Mouse (Mus musculus): ENCODE data around the gene H2-D1. TPM values are rescaled to one million over a fixed set of nuclear protein-coding genes. Genes with fewer than 3 reads are reported as not detected.
"Not testable (repeated sequence)": the region's sequence is repeated elsewhere in the genome, so short reads cannot be mapped to it uniquely, and the experiment has no call there.

H2-D1 gene
- polyA plus RNA-seq, 2 experiments: 26.0 to 53.9 TPM

DNA sequence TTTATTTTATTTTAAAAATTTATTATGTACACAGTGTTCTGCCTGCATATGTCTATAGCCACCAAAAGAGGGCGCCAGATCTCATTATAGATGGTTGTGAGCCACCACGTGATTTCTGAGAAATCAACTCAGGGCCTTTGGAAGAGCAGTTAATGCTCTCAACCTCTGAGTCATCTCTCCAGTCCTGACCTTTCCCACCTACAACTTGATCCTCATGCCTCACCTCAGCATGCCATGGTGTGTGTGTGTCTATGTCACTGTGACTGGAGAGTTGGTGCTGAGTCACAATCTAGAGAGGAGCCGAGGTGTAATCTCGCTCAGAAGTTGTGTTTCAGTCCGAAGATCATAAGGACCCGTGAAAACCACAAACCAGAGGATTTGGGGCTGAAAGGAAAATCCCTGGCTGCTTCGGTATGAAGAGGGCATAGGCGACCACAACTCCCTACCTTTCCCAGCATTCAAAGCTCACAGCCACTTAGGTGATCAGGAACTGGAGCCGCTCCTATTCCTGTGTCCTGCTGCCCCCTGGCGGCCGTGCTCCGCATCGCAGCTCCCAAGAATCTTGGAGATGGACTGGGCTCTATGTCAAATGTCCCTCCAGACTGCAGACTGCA lies 39.2 kb downstream of the H2-D1 start:
- H3K27me3 ChIP-seq (ENCODE audit: control insufficient read depth, insufficient read depth, low read length): no peaks in the 10 kb centered on the region
- no peak for TF ChIP-seq POLR2A (IDR thresholded peaks at IDR 0.05; ENCODE audit: borderline replicate concordance, extremely low read depth, insufficient read depth, insufficient read length)
- DNase-seq (ENCODE audit: low spot score) (peak; percentile 53), ATAC-seq (ENCODE audit: low FRiP score, low read depth) (no peak)
- no peak overlapping the region for H3K4me3 ChIP-seq (replicated peaks; ENCODE audit: low read length)
- no peak overlapping the region for H3K9ac ChIP-seq (ENCODE audit: low read depth, low read length, severe bottlenecking)
- no peaks in the 10 kb centered on the region for H3K36me3 ChIP-seq (ENCODE audit: control insufficient read depth, insufficient read depth, low read length)
- WGBS: 27% methylated on average over 13 of the region's 13 CpGs
- no peak overlapping the region for H3K4me2 ChIP-seq (replicated peaks; ENCODE audit: low read depth, low read length, severe bottlenecking)
- no peak overlapping the region for H3K27ac ChIP-seq (replicated peaks; ENCODE audit: low read depth, low read length)
- H3K9me3 ChIP-seq (ENCODE audit: control insufficient read depth, low read length): no peaks in the 10 kb centered on the region
- H3K4me1 ChIP-seq (ENCODE audit: control insufficient read depth, insufficient read depth, low read length): no peaks in the 10 kb centered on the region

DNA sequence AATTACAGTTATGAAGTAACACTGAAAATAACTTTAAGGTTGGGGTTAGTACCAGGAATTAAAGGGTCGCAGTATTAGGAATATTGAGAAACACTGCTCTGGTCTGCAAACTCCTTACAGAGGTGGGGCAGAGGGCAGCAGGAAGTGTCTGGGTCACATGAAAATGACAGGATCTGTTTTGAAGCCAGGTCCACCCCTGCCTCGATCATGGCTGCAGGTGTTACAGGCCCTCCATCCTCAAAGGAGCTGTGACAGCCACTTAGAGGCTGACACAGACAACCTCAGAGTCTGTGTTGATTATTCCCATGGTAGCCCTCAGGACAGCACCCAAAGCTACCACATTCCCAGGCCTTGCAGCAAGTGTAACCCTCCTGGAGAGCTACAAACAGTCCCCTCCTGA lies 40.7 kb downstream of the H2-D1 start:
- WGBS: 76% methylated on average over 2 of the region's 2 CpGs
- no peak for ATAC-seq (ENCODE audit: low FRiP score, low read depth)

DNA sequence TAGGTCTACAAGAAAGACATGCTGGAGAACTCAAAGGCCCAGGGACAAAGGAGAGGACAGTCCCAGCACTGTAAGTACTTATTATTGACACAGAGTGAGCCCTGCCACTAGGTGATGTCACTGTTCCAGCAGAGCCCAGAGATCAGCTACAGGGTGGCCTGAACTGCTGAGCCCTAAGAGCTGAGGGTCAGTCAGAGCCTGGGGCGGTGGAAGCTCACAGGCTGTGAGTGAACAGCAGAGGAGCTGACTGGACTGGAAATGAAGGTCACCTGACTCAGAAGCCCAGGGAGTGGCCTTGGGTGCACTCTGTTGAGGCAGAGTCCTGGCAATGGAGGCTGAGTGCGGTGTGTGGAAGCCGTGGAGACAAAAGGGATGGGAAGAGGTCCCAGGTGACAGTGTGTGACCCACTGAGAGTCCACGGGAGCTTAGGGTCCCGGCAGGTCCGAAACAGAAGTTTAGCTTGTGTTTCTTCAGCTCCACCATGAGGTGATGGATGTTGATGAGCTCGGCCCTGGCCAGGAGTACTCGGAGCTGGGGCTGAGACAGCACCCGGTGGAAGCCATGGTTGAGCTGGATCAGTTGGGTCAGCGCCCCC lies 41.3 kb downstream of the H2-D1 start:
- no peaks in the 10 kb centered on the region for H3K9me3 ChIP-seq (ENCODE audit: control insufficient read depth, low read length)
- H3K4me1 ChIP-seq (ENCODE audit: control insufficient read depth, insufficient read depth, low read length): no peaks in the 10 kb centered on the region
- 86% methylated on average over 10 of the region's 10 CpGs for WGBS
- no peak overlapping the region for H3K4me2 ChIP-seq (replicated peaks; ENCODE audit: low read depth, low read length, severe bottlenecking)
- H3K4me3 ChIP-seq (replicated peaks; ENCODE audit: low read length): no peak overlapping the region
- H3K27ac ChIP-seq (replicated peaks; ENCODE audit: low read depth, low read length): no peak overlapping the region
- H3K27me3 ChIP-seq (ENCODE audit: control insufficient read depth, insufficient read depth, low read length): no peaks in the 10 kb centered on the region
- no peak for ATAC-seq (ENCODE audit: low FRiP score, low read depth)
- DNase-seq (ENCODE audit: low spot score): no peak
- no peak overlapping the region for H3K9ac ChIP-seq (ENCODE audit: low read depth, low read length, severe bottlenecking)
- H3K36me3 ChIP-seq (ENCODE audit: control insufficient read depth, insufficient read depth, low read length): no peaks in the 10 kb centered on the region
- TF ChIP-seq POLR2A (IDR thresholded peaks at IDR 0.05; ENCODE audit: borderline replicate concordance, extremely low read depth, insufficient read depth, insufficient read length): no peak

More for the DNA sequence above, 40.7 kb downstream of the H2-D1 start:
- Histone ChIP-seq H3K9ac (ENCODE audit: low read depth, low read length, severe bottlenecking) (no peak overlapping the region), H3K4me2 (replicated peaks; ENCODE audit: low read depth, low read length, severe bottlenecking) (no peak overlapping the region), H3K4me3 (replicated peaks; ENCODE audit: low read length) (no peak overlapping the region), H3K4me1 (ENCODE audit: control insufficient read depth, insufficient read depth, low read length) (no peaks in the 10 kb centered on the region), H3K36me3 (ENCODE audit: control insufficient read depth, insufficient read depth, low read length) (no peaks in the 10 kb centered on the region), H3K27ac (replicated peaks; ENCODE audit: low read depth, low read length) (no peak overlapping the region), H3K27me3 (ENCODE audit: control insufficient read depth, insufficient read depth, low read length) (no peaks in the 10 kb centered on the region), H3K9me3 (ENCODE audit: control insufficient read depth, low read length) (no peaks in the 10 kb centered on the region)
- no peak for DNase-seq (ENCODE audit: low spot score)
- TF ChIP-seq POLR2A (IDR thresholded peaks at IDR 0.05; ENCODE audit: borderline replicate concordance, extremely low read depth, insufficient read depth, insufficient read length): no peak

DNA sequence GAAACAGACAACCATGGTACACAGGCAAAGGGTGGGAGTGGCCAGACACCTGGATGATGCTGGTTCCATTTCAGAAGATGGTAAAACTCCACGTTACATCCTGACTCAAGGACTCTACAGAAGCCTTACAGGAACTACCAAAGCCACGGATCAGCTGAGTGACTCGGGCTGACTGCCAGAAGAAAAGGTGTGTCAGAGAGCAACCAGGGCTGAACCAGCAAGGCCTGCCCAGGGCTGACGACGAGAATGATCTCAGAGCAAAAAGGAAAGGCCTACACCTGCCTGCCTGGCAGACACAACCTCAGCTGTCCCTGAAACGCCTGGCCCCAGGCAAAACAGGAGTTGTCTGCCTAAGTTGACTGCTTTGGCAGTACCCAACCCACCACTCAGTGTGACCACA lies 41.9 kb downstream of the H2-D1 start:
- no peaks in the 10 kb centered on the region for H3K36me3 ChIP-seq (ENCODE audit: control insufficient read depth, insufficient read depth, low read length)
- ATAC-seq (ENCODE audit: low FRiP score, low read depth) (no peak), DNase-seq (ENCODE audit: low spot score) (no peak)
- no peaks in the 10 kb centered on the region for H3K27me3 ChIP-seq (ENCODE audit: control insufficient read depth, insufficient read depth, low read length)
- H3K9ac ChIP-seq (ENCODE audit: low read depth, low read length, severe bottlenecking): no peak overlapping the region
- no peak overlapping the region for H3K4me2 ChIP-seq (replicated peaks; ENCODE audit: low read depth, low read length, severe bottlenecking)
- no peaks in the 10 kb centered on the region for H3K4me1 ChIP-seq (ENCODE audit: control insufficient read depth, insufficient read depth, low read length)
- TF ChIP-seq POLR2A (IDR thresholded peaks at IDR 0.05; ENCODE audit: borderline replicate concordance, extremely low read depth, insufficient read depth, insufficient read length): no peak
- no peak overlapping the region for H3K27ac ChIP-seq (replicated peaks; ENCODE audit: low read depth, low read length)
- H3K4me3 ChIP-seq (replicated peaks; ENCODE audit: low read length): no peak overlapping the region
- 64% methylated on average over 6 of the region's 6 CpGs for WGBS
- H3K9me3 ChIP-seq (ENCODE audit: control insufficient read depth, low read length): no peaks in the 10 kb centered on the region

DNA sequence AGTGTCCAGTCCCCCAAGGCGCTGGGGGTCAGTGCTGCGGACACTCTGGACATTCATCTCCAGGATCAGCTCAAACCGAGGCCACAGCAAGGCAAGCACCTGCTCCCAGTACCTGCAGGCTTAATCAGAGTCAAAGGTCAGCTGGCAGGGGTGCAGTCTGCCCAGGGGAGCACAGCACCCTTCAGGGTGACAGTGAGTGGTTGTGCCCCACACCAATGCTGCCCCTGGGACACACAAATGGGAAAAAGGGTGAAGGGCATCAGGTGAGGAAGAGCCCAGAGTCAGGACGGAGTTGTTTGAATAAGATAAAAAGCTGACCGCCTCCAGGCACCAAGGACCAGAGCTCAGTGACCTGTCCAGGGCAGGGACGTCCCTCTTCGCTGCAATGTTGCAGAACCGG lies 42.4 kb downstream of the H2-D1 start:
- H3K4me1 ChIP-seq (ENCODE audit: control insufficient read depth, insufficient read depth, low read length); H3K27ac ChIP-seq (replicated peaks; ENCODE audit: low read depth, low read length); H3K4me2 ChIP-seq (replicated peaks; ENCODE audit: low read depth, low read length, severe bottlenecking); H3K9me3 ChIP-seq (ENCODE audit: control insufficient read depth, low read length); DNase-seq (ENCODE audit: low spot score); ATAC-seq (ENCODE audit: low FRiP score, low read depth); H3K4me3 ChIP-seq (replicated peaks; ENCODE audit: low read length); H3K36me3 ChIP-seq (ENCODE audit: control insufficient read depth, insufficient read depth, low read length); H3K27me3 ChIP-seq (ENCODE audit: control insufficient read depth, insufficient read depth, low read length); H3K9ac ChIP-seq (ENCODE audit: low read depth, low read length, severe bottlenecking): not testable (repeated sequence)
- WGBS: 76% methylated on average over 7 of the region's 8 CpGs

Small RNA genes lying within 50 kb of the gene (microRNA-seq; reads per million reads assigned to microRNA genes)
- 1.8 reads per million for gene Mir6975
- not detected for gene Mir8094

Other genes starting within 250 kb of the H2-D1 start
Only the 30 nearest of the 35 such genes appear.
- 271 and 326 TPM in 2 replicates for gene Ddah2, start 203.7 kb upstream of the H2-D1 start, polyA plus RNA-seq (2012; rRNA removed)
- gene Ddah2, start 203.7 kb upstream of the H2-D1 start, polyA plus RNA-seq (2014; fragmentation: Nextera tagmentation; extraction: Ambion mirVana): 358 and 403 TPM in 2 replicates
- 3.4 and 5.5 TPM in 2 replicates for gene Ly6g6c, start 197.3 kb upstream of the H2-D1 start, polyA plus RNA-seq (2012; rRNA removed)
- 10.4 and 22.3 TPM in 2 replicates for gene Ly6g6c, start 197.3 kb upstream of the H2-D1 start, polyA plus RNA-seq (2014; fragmentation: Nextera tagmentation; extraction: Ambion mirVana)
- gene Mpig6b, start 196.5 kb upstream of the H2-D1 start, polyA plus RNA-seq (2012; rRNA removed): 0.45 and 0.47 TPM in 2 replicates
- 0.64 and 1.3 TPM in 2 replicates for gene Mpig6b, start 196.5 kb upstream of the H2-D1 start, polyA plus RNA-seq (2014; fragmentation: Nextera tagmentation; extraction: Ambion mirVana)
- gene Ly6g6e, start 185.8 kb upstream of the H2-D1 start, polyA plus RNA-seq (2012; rRNA removed): 14.2 and 14.8 TPM in 2 replicates
- gene Ly6g6e, start 185.8 kb upstream of the H2-D1 start, polyA plus RNA-seq (2014; fragmentation: Nextera tagmentation; extraction: Ambion mirVana): 18.0 and 28.4 TPM in 2 replicates
- gene Ly6g6d, start 184.7 kb upstream of the H2-D1 start, polyA plus RNA-seq (2012; rRNA removed): 1.3 and 2.3 TPM in 2 replicates
- 2.0 TPM in 1 of 2 replicates, not detected in the other for gene Ly6g6d, start 184.7 kb upstream of the H2-D1 start, polyA plus RNA-seq (2014; fragmentation: Nextera tagmentation; extraction: Ambion mirVana)
- gene Ly6g6f, start 177.1 kb upstream of the H2-D1 start, polyA plus RNA-seq (2012; rRNA removed): 0.14 and 0.73 TPM in 2 replicates
- gene Ly6g6f, start 177.1 kb upstream of the H2-D1 start, polyA plus RNA-seq (2014; fragmentation: Nextera tagmentation; extraction: Ambion mirVana): 0.28 TPM in 1 of 2 replicates, not detected in the other
- 98.6 and 157 TPM in 2 replicates for gene Abhd16a, start 173.5 kb upstream of the H2-D1 start, polyA plus RNA-seq (2012; rRNA removed)
- 78.0 and 88.3 TPM in 2 replicates for gene Abhd16a, start 173.5 kb upstream of the H2-D1 start, polyA plus RNA-seq (2014; fragmentation: Nextera tagmentation; extraction: Ambion mirVana)
- not detected in 2 replicates for gene Ly6g5c, start 154.5 kb upstream of the H2-D1 start, polyA plus RNA-seq (2012; rRNA removed)
- not detected in 2 replicates for gene Ly6g5c, start 154.5 kb upstream of the H2-D1 start, polyA plus RNA-seq (2014; fragmentation: Nextera tagmentation; extraction: Ambion mirVana)
- gene Ly6g5b, start 147.3 kb upstream of the H2-D1 start, polyA plus RNA-seq (2012; rRNA removed): 2.1 and 3.5 TPM in 2 replicates
- 0.59 and 0.68 TPM in 2 replicates for gene Ly6g5b, start 147.3 kb upstream of the H2-D1 start, polyA plus RNA-seq (2014; fragmentation: Nextera tagmentation; extraction: Ambion mirVana)
- 13.6 and 15.1 TPM in 2 replicates for gene Gpank1, start 141.3 kb upstream of the H2-D1 start, polyA plus RNA-seq (2012; rRNA removed)
- 17.5 and 20.0 TPM in 2 replicates for gene Gpank1, start 141.3 kb upstream of the H2-D1 start, polyA plus RNA-seq (2014; fragmentation: Nextera tagmentation; extraction: Ambion mirVana)
- 181 and 250 TPM in 2 replicates for gene Csnk2b, start 140.7 kb upstream of the H2-D1 start, polyA plus RNA-seq (2012; rRNA removed)
- gene Csnk2b, start 140.7 kb upstream of the H2-D1 start, polyA plus RNA-seq (2014; fragmentation: Nextera tagmentation; extraction: Ambion mirVana): 275 and 308 TPM in 2 replicates
- 5.7 and 6.6 TPM in 2 replicates for gene D17H6S53E, start 136.4 kb upstream of the H2-D1 start, polyA plus RNA-seq (2012; rRNA removed)
- 6.4 and 8.2 TPM in 2 replicates for gene D17H6S53E, start 136.4 kb upstream of the H2-D1 start, polyA plus RNA-seq (2014; fragmentation: Nextera tagmentation; extraction: Ambion mirVana)
- 1.1 and 1.7 TPM in 2 replicates for gene Apom, start 130.7 kb upstream of the H2-D1 start, polyA plus RNA-seq (2012; rRNA removed)
- gene Apom, start 130.7 kb upstream of the H2-D1 start, polyA plus RNA-seq (2014; fragmentation: Nextera tagmentation; extraction: Ambion mirVana): 0.26 TPM in 1 of 2 replicates, not detected in the other
- gene Bag6, start 127.6 kb upstream of the H2-D1 start, polyA plus RNA-seq (2012; rRNA removed): 265 and 361 TPM in 2 replicates
- gene Bag6, start 127.6 kb upstream of the H2-D1 start, polyA plus RNA-seq (2014; fragmentation: Nextera tagmentation; extraction: Ambion mirVana): 76.2 and 82.8 TPM in 2 replicates
- gene Prrc2a, start 97.8 kb upstream of the H2-D1 start, polyA plus RNA-seq (2012; rRNA removed): 404 and 512 TPM in 2 replicates
- gene Prrc2a, start 97.8 kb upstream of the H2-D1 start, polyA plus RNA-seq (2014; fragmentation: Nextera tagmentation; extraction: Ambion mirVana): 192 and 196 TPM in 2 replicates
- gene Aif1, start 86.7 kb upstream of the H2-D1 start, polyA plus RNA-seq (2012; rRNA removed): 4.0 and 4.8 TPM in 2 replicates
- gene Aif1, start 86.7 kb upstream of the H2-D1 start, polyA plus RNA-seq (2014; fragmentation: Nextera tagmentation; extraction: Ambion mirVana): 13.1 and 15.7 TPM in 2 replicates
- gene Lst1, start 74.3 kb upstream of the H2-D1 start, polyA plus RNA-seq (2012; rRNA removed): 21.8 and 24.4 TPM in 2 replicates
- gene Lst1, start 74.3 kb upstream of the H2-D1 start, polyA plus RNA-seq (2014; fragmentation: Nextera tagmentation; extraction: Ambion mirVana): 23.2 and 29.2 TPM in 2 replicates
- 1.7 and 3.0 TPM in 2 replicates for gene Ltb, start 68.3 kb upstream of the H2-D1 start, polyA plus RNA-seq (2012; rRNA removed)
- gene Ltb, start 68.3 kb upstream of the H2-D1 start, polyA plus RNA-seq (2014; fragmentation: Nextera tagmentation; extraction: Ambion mirVana): 1.1 and 1.4 TPM in 2 replicates
- gene Tnf, start 60.7 kb upstream of the H2-D1 start, polyA plus RNA-seq (2012; rRNA removed): 1.1 and 1.3 TPM in 2 replicates
- 0.28 and 0.73 TPM in 2 replicates for gene Tnf, start 60.7 kb upstream of the H2-D1 start, polyA plus RNA-seq (2014; fragmentation: Nextera tagmentation; extraction: Ambion mirVana)
- gene Lta, start 57.4 kb upstream of the H2-D1 start, polyA plus RNA-seq (2012; rRNA removed): 0.36 and 0.39 TPM in 2 replicates
- 0.14 TPM in 1 of 2 replicates, not detected in the other for gene Lta, start 57.4 kb upstream of the H2-D1 start, polyA plus RNA-seq (2014; fragmentation: Nextera tagmentation; extraction: Ambion mirVana)
- gene Gm16181, start 41.9 kb upstream of the H2-D1 start, polyA plus RNA-seq (2012; rRNA removed): 0.26 TPM in 1 of 2 replicates, not detected in the other
- not detected in 2 replicates for gene Gm16181, start 41.9 kb upstream of the H2-D1 start, polyA plus RNA-seq (2014; fragmentation: Nextera tagmentation; extraction: Ambion mirVana)
- 11.2 and 12.0 TPM in 2 replicates for gene Atp6v1g2, start 29.1 kb upstream of the H2-D1 start, polyA plus RNA-seq (2012; rRNA removed)
- gene Atp6v1g2, start 29.1 kb upstream of the H2-D1 start, polyA plus RNA-seq (2014; fragmentation: Nextera tagmentation; extraction: Ambion mirVana): 3.6 and 4.9 TPM in 2 replicates
- 17.0 and 19.6 TPM in 2 replicates for gene Nfkbil1, start 26.9 kb upstream of the H2-D1 start, polyA plus RNA-seq (2012; rRNA removed)
- 4.9 and 5.9 TPM in 2 replicates for gene Nfkbil1, start 26.9 kb upstream of the H2-D1 start, polyA plus RNA-seq (2014; fragmentation: Nextera tagmentation; extraction: Ambion mirVana)
- 877 and 1,003 TPM in 2 replicates for gene Ddx39b, start 21.0 kb upstream of the H2-D1 start, polyA plus RNA-seq (2012; rRNA removed)
- 416 and 445 TPM in 2 replicates for gene Ddx39b, start 21.0 kb upstream of the H2-D1 start, polyA plus RNA-seq (2014; fragmentation: Nextera tagmentation; extraction: Ambion mirVana)
- 0.01 and 0.05 TPM in 2 replicates for gene H2-Q1, start 57.7 kb downstream of the H2-D1 start, polyA plus RNA-seq (2012; rRNA removed)
- gene H2-Q1, start 57.7 kb downstream of the H2-D1 start, polyA plus RNA-seq (2014; fragmentation: Nextera tagmentation; extraction: Ambion mirVana): not detected in 2 replicates
- 0.16 and 0.41 TPM in 2 replicates for gene H2-Q2, start 79.5 kb downstream of the H2-D1 start, polyA plus RNA-seq (2012; rRNA removed)
- 0.15 and 0.37 TPM in 2 replicates for gene H2-Q2, start 79.5 kb downstream of the H2-D1 start, polyA plus RNA-seq (2014; fragmentation: Nextera tagmentation; extraction: Ambion mirVana)
- 15.2 and 15.5 TPM in 2 replicates for gene H2-Q4, start 116.9 kb downstream of the H2-D1 start, polyA plus RNA-seq (2012; rRNA removed)
- 2.8 and 3.5 TPM in 2 replicates for gene H2-Q4, start 116.9 kb downstream of the H2-D1 start, polyA plus RNA-seq (2014; fragmentation: Nextera tagmentation; extraction: Ambion mirVana)
- 0.73 and 1.00 TPM in 2 replicates for gene H2-Q6, start 162.1 kb downstream of the H2-D1 start, polyA plus RNA-seq (2012; rRNA removed)
- 0.41 and 0.53 TPM in 2 replicates for gene H2-Q6, start 162.1 kb downstream of the H2-D1 start, polyA plus RNA-seq (2014; fragmentation: Nextera tagmentation; extraction: Ambion mirVana)
- 8.9 and 9.9 TPM in 2 replicates for gene H2-Q7, start 176.4 kb downstream of the H2-D1 start, polyA plus RNA-seq (2012; rRNA removed)
- 3.1 and 4.2 TPM in 2 replicates for gene H2-Q7, start 176.4 kb downstream of the H2-D1 start, polyA plus RNA-seq (2014; fragmentation: Nextera tagmentation; extraction: Ambion mirVana)
- 0.76 and 0.87 TPM in 2 replicates for gene H2-Q10, start 207.4 kb downstream of the H2-D1 start, polyA plus RNA-seq (2012; rRNA removed)
- gene H2-Q10, start 207.4 kb downstream of the H2-D1 start, polyA plus RNA-seq (2014; fragmentation: Nextera tagmentation; extraction: Ambion mirVana): 0.28 and 0.62 TPM in 2 replicates

Measured in limb, embryonic 14.5 days (tissue).